ENCODE assay signal across 8 mouse cellular contexts in genomic region chr7:122018247-122018646, GRCm38 (mm10). TPM values are rescaled to one million over a fixed set of nuclear protein-coding genes. Genes with fewer than 3 reads are reported as not detected.
DNase-seq lines count a peak whose midpoint lies in the region; ATAC-seq and TF ChIP-seq lines count a peak whose summit lies in the region.

No protein-coding gene starts in this region.

- TF ChIP-seq POLR2A in myocyte (IDR thresholded peaks at IDR 0.05; ENCODE audit: insufficient read length, low read depth) = no peak

- WGBS in liver, embryonic 11.5 days = 44% methylated on average over 3 of the region's 3 CpGs

- peak; percentile 81 for DNase-seq in MEL-GATA-1-ER (ENCODE audit: extremely low read depth, low read depth)
- DNase-seq in liver, embryonic 11.5 days (ENCODE audit: low spot score) = no peak
- DNase-seq in left cerebral cortex, postnatal 4 days = no peak
- DNase-seq in right cerebral cortex, adult 2 months (ENCODE audit: low spot score in 2 of 2) = no peak
- DNase-seq in left cerebral cortex, postnatal 25 days (ENCODE audit: low spot score in 2 of 2) = no peak
- no peak for DNase-seq in cerebellum, adult 9-11 months

- peak overlapping the region; percentile 78 for H3K4me2 ChIP-seq in liver, embryonic 11.5 days
- H3K4me2 ChIP-seq in myocyte (ENCODE audit: low read depth) = peak overlapping the region; percentile 97

- H3ac ChIP-seq in myocyte (ENCODE audit: control insufficient read depth, insufficient read length) = no peak overlapping the region

- ATAC-seq in liver, embryonic 11.5 days (replicated peaks; ENCODE audit: low FRiP score) = peak; percentile 75

- peak overlapping the region; percentile 71 for H3K4me3 ChIP-seq in erythroblast, embryonic 14.5 days (replicated peaks)
- H3K4me3 ChIP-seq in liver, embryonic 11.5 days (ENCODE audit: low read depth, low read length) = peak overlapping the region; percentile 11; the same call in 1 of the 2 replicates
- H3K4me3 ChIP-seq in myocyte = no peak overlapping the region

- H3K27ac ChIP-seq in liver, embryonic 11.5 days (ENCODE audit: low read depth, low read length) = peak overlapping the region; percentile 80

- peak overlapping the region; percentile 36 for H3K9ac ChIP-seq in liver, embryonic 11.5 days (ENCODE audit: low read depth, low read length)

- H3K27me3 ChIP-seq in erythroblast, embryonic 14.5 days (ENCODE audit: control insufficient read depth) = no peaks in the 10 kb centered on the region
- no peaks in the 10 kb centered on the region for H3K27me3 ChIP-seq in liver, embryonic 11.5 days (replicated peaks; ENCODE audit: control insufficient read depth, insufficient read depth, low read length)
- no peaks in the 10 kb centered on the region for H3K27me3 ChIP-seq in myocyte (ENCODE audit: control insufficient read depth, insufficient read depth, insufficient read length)

- H3K79me2 ChIP-seq in myocyte (ENCODE audit: control insufficient read depth, insufficient read depth) = peaks cover 58% of the 10 kb centered on the region

- intact Hi-C loops in left cerebral cortex, postnatal 4 days (cut with DNase I) = no loop called here
- intact Hi-C loops in left cerebral cortex, postnatal 25 days (cut with DNase I) = loop anchor here (2.0 kb wide), 1 partner anchor 49 kb away; the partner anchor contains the start of genes Ears2 and Ubfd1

- H3K9me3 ChIP-seq in erythroblast, embryonic 14.5 days (ENCODE audit: control insufficient read depth, low read length) = no peaks in the 10 kb centered on the region
- no peaks in the 10 kb centered on the region for H3K9me3 ChIP-seq in liver, embryonic 11.5 days (ENCODE audit: control insufficient read depth, low read length)

- peaks cover 16% of the 10 kb centered on the region for H3K36me3 ChIP-seq in erythroblast, embryonic 14.5 days (ENCODE audit: control insufficient read depth)
- H3K36me3 ChIP-seq in liver, embryonic 11.5 days (ENCODE audit: control insufficient read depth, insufficient read depth, low read length) = 0 out of 2 replicates have a peak, but pooled peaks cover 2% of the 10 kb centered on the region
- no peaks in the 10 kb centered on the region for H3K36me3 ChIP-seq in myocyte (ENCODE audit: control insufficient read depth, insufficient read depth)

- peaks cover 77% of the 10 kb centered on the region for H3K4me1 ChIP-seq in erythroblast, embryonic 14.5 days (ENCODE audit: control insufficient read depth)
- H3K4me1 ChIP-seq in liver, embryonic 11.5 days (replicated peaks; ENCODE audit: control insufficient read depth, insufficient read depth, low read length) = peaks cover 55% of the 10 kb centered on the region

TF ChIP-seq in myocyte, 11 proteins besides CTCF, POLR2A, EP300 and RAD21:
- TF ChIP-seq MAX (IDR thresholded peaks at IDR 0.05; ENCODE audit: low read depth) = no peak
- no peak for TF ChIP-seq E2F4 (IDR thresholded peaks at IDR 0.05; ENCODE audit: insufficient read depth)
- TF ChIP-seq SRF (IDR thresholded peaks at IDR 0.05; ENCODE audit: control insufficient read depth, insufficient read length, low read depth) = no peak
- no peak for TF ChIP-seq MYOD1 (IDR thresholded peaks at IDR 0.05; ENCODE audit: control insufficient read depth in 1 of 3, insufficient read length in 2 of 3, low read depth in 2 of 3)
- TF ChIP-seq USF1 (IDR thresholded peaks at IDR 0.05; ENCODE audit: low read depth) = no peak
- TF ChIP-seq TCF3 (IDR thresholded peaks at IDR 0.05; ENCODE audit: insufficient read length, low read depth) = no peak
- TF ChIP-seq MYOG (IDR thresholded peaks at IDR 0.05; ENCODE audit: control insufficient read depth in 1 of 3, insufficient read depth in 1 of 3, insufficient read length in 2 of 3, low read depth in 2 of 3) = no peak
- TF ChIP-seq TCF12 (IDR thresholded peaks at IDR 0.05; ENCODE audit: insufficient read depth, poor library complexity, severe bottlenecking) = no peak
- TF ChIP-seq POLR2AphosphoS2 (IDR thresholded peaks at IDR 0.05; ENCODE audit: insufficient read length, low read depth) = no peak
- no peak for TF ChIP-seq REST (IDR thresholded peaks at IDR 0.05; ENCODE audit: insufficient read depth, insufficient read length)
- TF ChIP-seq CEBPB (IDR thresholded peaks at IDR 0.05; ENCODE audit: insufficient read depth, poor library complexity, severe bottlenecking) = no peak

RNA-seq across cellular contexts. Expression of gene Gga2, which starts 2.8 kb away (rescaled TPM):
- polyA plus RNA-seq in erythroblast, embryonic 14.5 days (2012) = 2.7 and 2.9 TPM in 2 replicates
- 69.4 and 87.7 TPM in 2 replicates for polyA plus RNA-seq in liver, embryonic 11.5 days (2014; fragmentation: Nextera tagmentation; extraction: Ambion mirVana)
- 63.9 TPM for polyA plus RNA-seq in myocyte (2012; fragmentation: generic; extraction: Trizol)
- 10 to 100 TPM; 57.3 to 57.4 TPM for total RNA-seq in left cerebral cortex, postnatal 4 days (2021)
- total RNA-seq in left cerebral cortex, postnatal 25 days (2021) = 10 to 100 TPM; 27.7 to 33.5 TPM

RNA-seq across cellular contexts. Expression of gene Cog7, which starts 36.7 kb away (rescaled TPM):
- 0.47 and 0.48 TPM in 2 replicates for polyA plus RNA-seq in erythroblast, embryonic 14.5 days (2012)
- polyA plus RNA-seq in liver, embryonic 11.5 days (2014; fragmentation: Nextera tagmentation; extraction: Ambion mirVana) = 20.7 and 21.6 TPM in 2 replicates
- polyA plus RNA-seq in myocyte (2012; fragmentation: generic; extraction: Trizol) = 15.2 TPM
- total RNA-seq in left cerebral cortex, postnatal 4 days (2021) = 10 to 100 TPM; 24.5 to 26.2 TPM
- 10 to 100 TPM; 39.4 to 40.9 TPM for total RNA-seq in left cerebral cortex, postnatal 25 days (2021)

RNA-seq across cellular contexts. Expression of gene Ubfd1, which starts 48.7 kb away (rescaled TPM):
- 0.71 and 0.78 TPM in 2 replicates for polyA plus RNA-seq in erythroblast, embryonic 14.5 days (2012)
- polyA plus RNA-seq in liver, embryonic 11.5 days (2014; fragmentation: Nextera tagmentation; extraction: Ambion mirVana) = 59.7 and 64.9 TPM in 2 replicates
- 19.9 TPM for polyA plus RNA-seq in myocyte (2012; fragmentation: generic; extraction: Trizol)
- total RNA-seq in left cerebral cortex, postnatal 4 days (2021) = 10 to 100 TPM; 82.6 to 87.1 TPM
- 10 to 100 TPM; 66.1 to 67.8 TPM for total RNA-seq in left cerebral cortex, postnatal 25 days (2021)

RNA-seq across cellular contexts. Expression of gene Ears2, which starts 48.8 kb away (rescaled TPM):
- 0.10 and 0.21 TPM in 2 replicates for polyA plus RNA-seq in erythroblast, embryonic 14.5 days (2012)
- 16.1 and 18.0 TPM in 2 replicates for polyA plus RNA-seq in liver, embryonic 11.5 days (2014; fragmentation: Nextera tagmentation; extraction: Ambion mirVana)
- polyA plus RNA-seq in myocyte (2012; fragmentation: generic; extraction: Trizol) = 10.8 TPM
- 1 to 10 TPM; 8.9 to 9.8 TPM for total RNA-seq in left cerebral cortex, postnatal 4 days (2021)
- 1 to 10 TPM; 8.3 to 9.0 TPM for total RNA-seq in left cerebral cortex, postnatal 25 days (2021)

Comparison
In these comparisons a context has a peak if more than half of its experiments do, and no peak if none do; other contexts are left out.
1. RNA of gene Gga2, which starts 2.8 kb away (polyA plus RNA-seq): 69.4 to 87.7 TPM in liver, embryonic 11.5 days and 63.9 TPM in myocyte (single experiment); 2.7 to 2.9 TPM in erythroblast, embryonic 14.5 days; every median in the first group is over 10 times any median in the second.
2. RNA of gene Cog7, which starts 36.7 kb away (polyA plus RNA-seq): 20.7 to 21.6 TPM in liver, embryonic 11.5 days and 15.2 TPM in myocyte (single experiment); 0.47 to 0.48 TPM in erythroblast, embryonic 14.5 days; every median in the first group is over 10 times any median in the second.
3. RNA of gene Ubfd1, which starts 48.7 kb away (polyA plus RNA-seq): 59.7 to 64.9 TPM in liver, embryonic 11.5 days and 19.9 TPM in myocyte (single experiment); 0.71 to 0.78 TPM in erythroblast, embryonic 14.5 days; every median in the first group is over 10 times any median in the second.